Mouse (Mus musculus): ENCODE results near the gene Kiss1.

Gene Kiss1

DNA sequence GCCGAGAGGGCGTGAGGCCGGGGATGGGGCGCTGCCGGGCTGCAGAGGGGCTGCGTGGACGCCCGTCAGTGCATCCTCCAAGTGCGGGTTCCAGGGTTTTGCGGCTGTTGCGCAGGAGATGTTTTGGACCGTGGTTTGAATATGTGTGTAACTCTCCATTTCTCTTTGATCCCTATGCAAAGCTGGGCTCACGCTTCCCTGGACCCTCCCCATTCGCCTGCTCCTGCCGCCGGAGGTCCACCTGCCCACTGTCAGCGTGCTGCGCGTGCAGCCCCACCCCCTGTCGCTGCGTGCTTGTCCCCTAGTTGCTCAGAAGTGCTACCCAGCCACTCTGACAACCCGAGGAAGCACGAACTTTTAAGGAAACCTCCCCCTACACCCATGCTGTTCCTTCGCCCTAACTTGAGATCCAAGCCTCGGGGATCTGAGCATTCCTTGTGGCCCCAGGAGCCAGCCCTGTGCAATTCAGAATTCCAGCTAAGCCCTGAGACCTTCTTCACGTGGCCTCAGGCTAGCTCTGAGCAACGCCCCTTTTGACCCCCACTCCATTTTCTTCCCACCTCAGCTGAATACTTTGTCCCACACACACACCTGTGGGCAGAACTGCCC is 42.5 kb downstream of the Kiss1 start:
- no peak for DNase-seq

DNA sequence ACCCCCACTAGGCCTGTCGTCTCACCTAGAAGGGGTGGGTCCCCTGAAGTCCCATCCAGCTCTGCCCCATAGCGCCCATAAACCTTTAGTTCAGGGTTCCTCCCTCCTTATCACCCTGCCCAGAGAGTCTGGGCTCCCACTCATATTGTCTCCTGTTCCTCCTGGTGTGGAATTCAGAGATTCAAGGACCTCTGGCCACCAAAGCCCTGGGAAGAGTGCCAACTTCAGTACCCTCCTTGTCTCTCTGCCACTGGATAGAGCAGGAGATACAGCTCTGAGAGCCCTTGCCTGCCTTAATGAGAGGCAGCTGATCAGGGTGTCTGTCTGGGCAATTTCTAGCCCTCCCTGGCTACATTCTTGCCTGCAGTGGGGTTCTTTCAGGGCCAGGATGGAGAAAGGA is 43.2 kb downstream of the Kiss1 start:
- no peak for DNase-seq

DNA sequence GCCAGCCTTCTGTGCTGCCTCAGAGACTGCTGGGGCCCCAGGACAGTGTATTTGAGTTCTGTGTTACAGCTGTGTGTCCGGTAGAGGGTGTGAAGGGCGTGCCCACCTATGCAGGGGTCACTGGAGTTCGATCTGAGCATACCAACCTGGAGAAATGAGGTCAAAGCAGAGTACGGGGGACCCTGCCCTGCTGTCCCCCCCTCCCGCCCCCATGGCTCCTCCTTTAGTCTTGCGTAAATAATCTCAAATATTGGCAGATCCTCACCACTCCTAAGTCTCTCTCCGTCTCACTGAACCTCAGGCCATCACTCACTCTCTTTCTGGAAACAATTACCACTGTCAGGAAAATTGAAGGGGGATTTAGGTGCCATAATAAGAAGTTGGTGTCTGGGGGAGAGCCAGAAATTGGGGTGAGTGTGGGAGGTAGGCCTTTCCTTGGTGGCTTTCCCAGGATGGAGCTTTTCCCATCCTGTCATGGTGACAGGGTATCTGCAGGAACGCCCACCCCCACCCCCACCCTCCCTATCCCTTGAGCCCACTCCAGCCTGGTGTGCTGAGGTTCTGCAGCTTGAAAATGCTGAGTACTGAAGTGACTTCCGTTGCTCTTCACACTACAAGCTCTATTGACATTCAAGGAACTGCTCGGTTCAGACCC is 45.4 kb downstream of the Kiss1 start:
- DNase-seq: no peak

DNA sequence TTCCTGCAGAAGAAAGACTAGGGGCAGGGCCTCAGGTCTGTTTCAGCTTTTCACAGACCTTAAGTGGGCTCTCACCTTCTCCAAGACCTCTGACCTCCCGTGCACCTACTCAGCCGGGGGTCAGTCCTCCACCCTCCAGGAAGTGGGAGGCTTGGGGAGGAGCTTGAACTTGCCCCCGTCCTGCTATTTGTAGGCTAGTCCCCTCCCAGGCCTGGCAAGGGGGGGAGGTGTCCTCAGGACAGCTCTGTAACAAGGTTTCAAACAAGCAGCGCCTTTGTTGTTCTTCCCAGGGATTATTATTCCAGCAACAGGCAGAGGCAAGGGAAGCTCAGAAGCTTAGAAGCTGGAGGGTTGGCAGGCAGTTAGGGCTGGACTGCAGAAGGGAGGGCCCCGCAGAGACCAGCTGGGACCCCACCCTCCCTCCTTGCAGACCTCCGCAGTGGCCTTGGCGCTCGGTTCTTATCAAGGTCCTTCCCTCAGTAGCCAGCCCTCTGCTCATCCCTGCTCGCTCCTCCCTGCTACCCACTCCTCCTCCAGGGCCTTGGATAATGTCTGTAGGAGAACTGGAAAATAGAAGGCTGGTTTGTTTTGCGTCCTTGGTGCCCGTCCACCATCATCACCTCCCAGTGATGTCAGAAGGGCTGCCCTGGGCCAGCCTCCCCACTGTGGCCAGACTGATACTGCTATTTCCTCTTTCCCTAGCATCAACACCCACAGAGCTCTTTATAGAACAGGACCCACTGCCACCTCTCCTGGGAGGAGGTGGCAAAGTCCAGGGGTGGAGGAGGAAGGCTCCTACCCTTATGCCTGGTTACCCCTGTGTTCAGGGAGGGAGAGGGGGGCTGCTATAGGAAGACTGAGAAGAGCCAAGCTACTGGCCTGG is 46.2 kb downstream of the Kiss1 start:
- no peak for DNase-seq

DNA sequence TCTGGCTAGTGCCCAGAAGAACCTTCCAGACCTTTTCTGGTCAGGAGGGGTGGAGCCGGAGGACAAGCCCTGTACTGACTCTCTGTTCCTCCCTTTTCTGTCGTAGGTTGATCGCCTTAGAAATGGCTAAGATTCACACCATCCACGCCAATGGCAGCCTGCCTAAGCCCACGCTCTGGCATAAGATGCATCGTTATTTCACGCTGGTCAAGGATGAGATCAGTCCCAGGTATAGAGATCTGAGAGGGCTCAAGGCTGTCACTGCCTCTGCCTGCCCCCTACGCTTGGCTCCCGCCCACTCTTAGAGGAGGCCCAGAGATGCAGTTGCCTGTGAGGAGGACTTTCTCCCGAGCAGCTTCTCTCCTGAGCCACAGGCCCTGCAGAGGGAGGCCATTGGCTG is 47.0 kb downstream of the Kiss1 start:
- DNase-seq: no peak

DNA sequence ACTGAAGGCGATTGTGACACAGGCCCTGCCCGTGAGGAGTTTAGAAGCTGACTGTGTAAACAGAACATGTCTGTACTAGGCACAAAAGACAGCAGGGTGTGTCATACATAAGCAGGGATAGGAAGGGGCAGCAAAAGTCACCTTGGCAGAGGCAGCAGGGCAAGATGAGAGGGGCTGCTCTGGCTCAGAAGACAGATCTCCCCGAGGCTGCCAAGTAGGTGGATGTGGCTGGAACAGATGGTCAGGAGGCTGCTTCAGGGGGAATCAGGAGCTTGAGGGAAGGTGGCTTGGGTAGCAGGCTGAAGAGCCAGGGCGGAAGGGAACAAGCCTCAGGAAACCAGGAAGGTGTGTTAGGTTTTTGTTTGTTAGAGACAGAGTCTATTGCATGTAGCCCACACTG is 48.7 kb downstream of the Kiss1 start:
- DNase-seq: no peak

DNA sequence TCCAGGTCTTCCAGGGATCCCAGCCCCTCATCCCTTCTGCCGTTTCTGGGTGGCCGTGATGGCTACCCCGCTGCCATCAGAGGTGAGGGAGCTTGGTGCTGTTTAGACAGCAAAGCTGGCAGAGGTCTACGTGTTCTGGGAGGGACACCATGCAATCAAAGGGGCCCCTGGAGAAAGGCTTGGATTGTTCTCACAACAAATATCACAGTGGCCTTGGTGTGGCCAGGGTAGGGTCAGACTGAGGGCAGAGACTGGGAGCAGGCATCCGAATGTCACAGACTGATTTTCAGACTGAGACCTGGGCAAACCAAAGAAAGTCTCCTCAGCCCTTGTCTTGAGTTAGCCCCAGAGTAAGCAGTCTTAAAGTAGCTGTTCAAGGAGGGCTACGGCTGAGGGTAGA is 49.8 kb downstream of the Kiss1 start:
- no peak for DNase-seq

DNA sequence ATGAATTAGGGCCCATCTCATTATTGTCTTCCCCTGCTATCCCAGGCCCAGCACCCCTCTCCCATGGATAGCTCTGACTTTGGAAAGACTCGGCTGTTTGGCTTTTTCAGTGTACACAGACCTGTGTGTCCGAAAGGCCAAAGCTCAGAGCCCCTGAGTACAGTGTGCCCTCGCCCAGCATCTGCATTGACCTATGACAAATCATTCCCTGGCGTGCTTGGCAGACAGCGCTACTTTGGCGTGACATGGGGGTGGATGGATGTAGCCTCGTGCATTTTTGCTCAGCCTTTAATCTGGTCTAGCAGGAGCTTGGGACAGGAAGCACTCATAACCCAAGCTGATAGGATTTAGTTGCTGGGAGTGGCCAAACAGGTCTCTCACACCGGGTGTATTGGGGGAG is 50.4 kb downstream of the Kiss1 start:
- no peak for DNase-seq

DNA sequence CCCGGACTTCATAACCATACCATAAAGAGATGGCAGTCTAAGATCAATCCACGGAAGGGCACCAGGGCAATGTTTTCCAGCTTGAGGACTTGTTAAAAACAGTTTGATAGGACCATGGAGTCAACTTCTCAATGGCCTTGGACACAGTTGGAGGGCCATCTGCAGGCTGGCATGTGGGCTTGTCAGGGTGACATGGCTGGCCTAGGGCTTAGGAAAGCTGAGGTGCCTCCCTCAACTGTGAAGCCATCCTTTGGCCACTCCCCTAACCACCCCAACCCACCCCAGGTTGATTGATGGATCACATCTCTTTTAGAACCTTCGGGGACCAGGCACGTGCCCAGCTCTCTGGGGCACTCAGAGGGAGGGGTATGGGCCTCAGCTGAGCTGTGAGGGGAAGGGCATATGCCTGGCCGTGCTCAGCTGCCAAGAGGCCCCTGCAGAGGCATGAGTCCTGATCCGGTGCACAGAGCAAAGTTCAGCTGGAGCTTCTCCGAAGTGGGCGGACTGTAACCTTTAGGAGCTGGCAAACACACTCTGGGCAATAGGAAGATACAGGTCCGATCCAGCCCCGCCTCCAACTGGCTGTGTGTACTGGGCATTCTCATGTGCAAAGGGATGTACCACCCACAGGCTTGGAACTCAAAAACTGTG is 54.1 kb downstream of the Kiss1 start:
- no peak for DNase-seq

DNA sequence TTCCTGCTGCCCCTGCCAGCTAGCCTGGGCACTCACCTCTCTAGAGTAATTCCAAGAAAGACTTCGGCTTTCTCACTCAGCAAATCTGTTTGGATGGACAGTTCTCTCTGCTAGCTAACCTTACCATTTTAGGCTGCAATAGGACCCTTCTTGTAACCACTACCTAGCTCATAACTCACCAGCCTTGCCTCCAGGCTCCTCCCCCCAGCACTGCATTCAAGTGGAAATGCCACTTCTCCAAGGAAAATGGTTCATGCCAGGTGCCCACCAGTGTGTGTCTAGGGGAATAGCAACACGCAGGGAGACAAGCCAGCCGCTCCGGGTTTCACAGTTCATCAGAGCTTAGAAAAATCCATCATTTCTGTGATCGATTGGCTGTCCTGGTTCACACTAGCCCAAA is 55.9 kb downstream of the Kiss1 start:
- no peak for DNase-seq
